Mouse (Mus musculus) liver, embryonic 16.5 days (tissue): ENCODE results near the gene Birc6. TPM values are rescaled to one million over a fixed set of nuclear protein-coding genes. Genes with fewer than 3 reads are reported as not detected.
"Not testable (repeated sequence)": the region's sequence is repeated elsewhere in the genome, so short reads cannot be mapped to it uniquely, and the experiment has no call there.

Experiments used
- ATAC-seq: fragments of 200-750 bp; cut with Nextera tagmentation; 2 replicates; pipeline ENCODE4 v1.8.0; 2017; ENCODE audit warnings: low read depth, mild to moderate bottlenecking, moderate number of reproducible peaks, moderate library complexity
- H3K27ac ChIP-seq: fragments of 300-500 bp; sonication (generic); 2 replicates; pipeline ENCODE4 v1.5.1; 2014; ENCODE audit warnings: mild to moderate bottlenecking, low read length
- H3K27me3 ChIP-seq: fragments of 300-500 bp; sonication (generic); 2 replicates; pipeline ENCODE4 v1.6.1; 2014; ENCODE audit warnings: low read depth, low read length, mixed read lengths; ENCODE audit not compliant: control insufficient read depth, insufficient read depth
- H3K36me3 ChIP-seq: fragments of 300-500 bp; sonication (generic); 2 replicates; pipeline ENCODE4 v1.6.1; 2014; ENCODE audit warnings: mild to moderate bottlenecking; ENCODE audit not compliant: control insufficient read depth, insufficient read depth
- H3K4me1 ChIP-seq: fragments of 300-500 bp; sonication (generic); 2 replicates; pipeline ENCODE4 v1.6.1; 2014; ENCODE audit warnings: low read depth, low read length, mixed read lengths; ENCODE audit not compliant: control insufficient read depth
- H3K4me2 ChIP-seq: fragments of 300-500 bp; sonication (generic); 2 replicates; pipeline ENCODE4 v1.6.1; 2014; ENCODE audit warnings: low read depth, low read length, mixed read lengths
- H3K4me3 ChIP-seq: fragments of 300-500 bp; sonication (generic); 2 replicates; pipeline ENCODE4 v1.5.1; 2014; ENCODE audit warnings: low read depth, mild to moderate bottlenecking, low read length
- H3K9ac ChIP-seq: fragments of 300-500 bp; sonication (generic); 2 replicates; pipeline ENCODE4 v1.6.1; 2014; ENCODE audit warnings: low read depth, low read length
- H3K9me3 ChIP-seq: fragments of 300-500 bp; sonication (generic); replicated peaks from 2 replicates; pipeline ENCODE4 v1.6.1; 2016; ENCODE audit warnings: low read length; ENCODE audit not compliant: control insufficient read depth
- WGBS: fragments of 180-500 bp; shearing (Covaris S2); extraction: QIAGEN DNeasy Blood & Tissue Kit; methylation state at CpG from one replicate; pipeline ENCODE4 v1.1.7; 2014; ENCODE audit not compliant: insufficient replicate concordance; 5-methylcytosine and 5-hydroxymethylcytosine counted together
- polyA plus RNA-seq: library from polyadenylated mRNA; unstranded; fragments of >200 nt; fragmentation: Nextera tagmentation; extraction: Ambion mirVana; gene quantifications from 2 replicates; pipeline ENCODE4 v1.2.1, GENCODE M21; 2015

Birc6 gene
- polyA plus RNA-seq, 1 experiment from 2014 or later, result 24.4 TPM

DNA sequence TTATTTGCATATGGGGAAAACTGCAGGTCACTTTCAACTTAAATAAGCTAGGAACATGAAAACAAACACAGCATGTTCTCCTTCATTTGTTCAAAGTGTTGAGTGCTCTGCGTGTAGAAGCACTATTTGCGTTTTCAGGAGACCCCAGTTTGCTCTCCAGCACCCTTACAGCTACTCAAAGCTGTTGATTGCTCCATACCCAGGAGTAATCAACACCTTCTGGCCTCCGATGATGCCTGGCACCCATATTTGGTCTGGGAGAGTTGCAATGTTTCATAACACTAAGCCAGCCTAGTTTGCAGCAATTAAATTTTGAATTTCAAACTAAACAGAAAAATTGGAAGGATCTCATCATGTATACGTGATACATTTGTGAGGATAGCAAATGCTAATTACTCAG, 144.4 kb downstream of the Birc6 start:
- Histone ChIP-seq H3K27ac (no peak overlapping the region), H3K9ac (no peak overlapping the region), H3K36me3 (peaks cover 28% of the 10 kb centered on the region), H3K9me3 (no peaks in the 10 kb centered on the region), H3K4me2 (no peak overlapping the region), H3K4me3 (no peak overlapping the region), H3K4me1 (no peaks in the 10 kb centered on the region), H3K27me3 (no peaks in the 10 kb centered on the region)
- ATAC-seq, result no peak
- WGBS, result 72% methylated on average over 4 of the region's 4 CpGs

DNA sequence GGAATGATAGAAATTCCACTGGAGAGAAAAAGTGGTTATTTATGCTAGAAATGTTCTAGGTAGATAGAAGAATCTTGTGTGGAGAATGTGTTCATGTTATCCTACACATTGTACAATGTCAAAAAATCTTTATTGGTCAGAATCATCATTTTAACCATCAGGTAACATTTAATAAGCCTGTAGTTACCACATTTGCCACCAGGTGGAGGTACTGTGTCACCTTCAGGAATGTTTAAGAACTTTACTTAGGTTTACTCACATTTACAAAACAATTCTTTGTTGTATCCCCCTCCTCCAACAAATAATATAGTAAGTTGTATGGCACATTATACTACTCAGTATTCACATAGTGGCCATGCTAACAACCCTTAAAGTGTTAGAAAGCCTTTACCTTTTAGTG, 145.2 kb downstream of the Birc6 start:
- Histone ChIP-seq H3K4me1 (no peaks in the 10 kb centered on the region), H3K27ac (no peak overlapping the region), H3K36me3 (peaks cover 30% of the 10 kb centered on the region), H3K9ac (no peak overlapping the region), H3K4me3 (no peak overlapping the region), H3K4me2 (no peak overlapping the region), H3K9me3 (no peaks in the 10 kb centered on the region), H3K27me3 (no peaks in the 10 kb centered on the region)
- ATAC-seq, result no peak

- H3K4me3 ChIP-seq, result no peak overlapping the region
- no peak overlapping the region for H3K27ac ChIP-seq
- H3K4me1 ChIP-seq, result no peaks in the 10 kb centered on the region
- H3K27me3 ChIP-seq, result no peaks in the 10 kb centered on the region
- ATAC-seq, result 0 out of 2 replicates have a peak, but pooled peaks have one; percentile 3
- H3K9ac ChIP-seq, result no peak overlapping the region
- peaks cover 19% of the 10 kb centered on the region for H3K36me3 ChIP-seq
- 78% methylated on average over 8 of the region's 8 CpGs for WGBS
- no peaks in the 10 kb centered on the region for H3K9me3 ChIP-seq
- no peak overlapping the region for H3K4me2 ChIP-seq
Observed at GRCm38 (mm10) chr17:74678061-74678460, 150.0 kb downstream of the Birc6 start.

DNA sequence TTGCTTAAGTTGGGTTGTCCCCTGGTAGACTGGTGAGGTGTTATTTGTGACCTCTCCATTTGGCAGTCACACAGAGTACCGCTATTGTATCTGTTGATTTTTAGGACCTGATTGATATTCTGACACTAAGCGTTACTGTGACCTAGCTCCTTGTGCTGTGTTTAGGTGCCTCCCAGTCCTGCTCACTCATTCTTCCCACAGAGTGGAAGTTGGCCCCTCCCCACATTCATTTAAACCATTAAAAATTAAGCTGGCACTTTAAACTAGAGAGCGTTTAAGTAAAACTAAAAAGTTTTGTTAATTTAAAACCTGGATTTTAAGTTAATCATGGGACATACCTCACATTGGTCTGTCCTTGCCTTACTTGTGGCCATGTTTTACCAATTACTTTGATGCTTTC, 156.8 kb downstream of the Birc6 start:
- H3K9ac ChIP-seq, result no peak overlapping the region
- no peak overlapping the region for H3K4me2 ChIP-seq
- no peaks in the 10 kb centered on the region for H3K9me3 ChIP-seq
- ATAC-seq, result no peak
- H3K27ac ChIP-seq, result no peak overlapping the region
- H3K4me1 ChIP-seq, result no peaks in the 10 kb centered on the region
- no peak overlapping the region for H3K4me3 ChIP-seq
- 89% methylated on average over 3 of the region's 3 CpGs for WGBS
- no peaks in the 10 kb centered on the region for H3K27me3 ChIP-seq
- H3K36me3 ChIP-seq, result peaks cover 7% of the 10 kb centered on the region

DNA sequence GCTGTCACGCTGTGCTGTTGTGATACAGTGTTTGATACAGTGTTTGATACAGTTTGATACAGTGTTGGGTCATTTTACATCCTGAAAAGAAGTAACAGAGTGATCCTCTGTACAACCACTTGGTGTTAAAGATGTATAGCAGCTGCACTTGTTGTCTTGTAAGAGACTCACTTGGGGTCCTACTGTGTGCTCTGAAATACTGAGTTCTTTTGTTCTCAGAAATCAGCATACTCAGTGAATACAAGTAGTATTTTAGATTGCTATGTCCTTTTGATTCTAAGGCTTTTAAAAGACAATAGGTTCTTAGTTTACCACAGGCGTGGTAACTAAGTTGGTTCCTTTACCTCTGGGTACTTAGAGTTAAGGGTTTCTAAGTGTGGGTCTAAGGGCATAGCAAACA, 160.5 kb downstream of the Birc6 start:
- no peak for ATAC-seq
- Histone ChIP-seq H3K9me3 (no peaks in the 10 kb centered on the region), H3K9ac (no peak overlapping the region), H3K27me3 (no peaks in the 10 kb centered on the region), H3K36me3 (peaks cover 17% of the 10 kb centered on the region), H3K4me1 (no peaks in the 10 kb centered on the region), H3K4me2 (no peak overlapping the region), H3K4me3 (no peak overlapping the region), H3K27ac (no peak overlapping the region)
- WGBS, result 85% methylated on average over 2 of the region's 2 CpGs

GRCm38 (mm10) chr17:74689406-74689805, 161.3 kb downstream of the Birc6 start:
- H3K27me3 ChIP-seq, result no peaks in the 10 kb centered on the region
- no peak overlapping the region for H3K4me3 ChIP-seq
- peaks cover 18% of the 10 kb centered on the region for H3K36me3 ChIP-seq
- ATAC-seq, result no peak
- no peak overlapping the region for H3K4me2 ChIP-seq
- H3K4me1 ChIP-seq, result no peaks in the 10 kb centered on the region
- H3K9ac ChIP-seq, result no peak overlapping the region
- no peaks in the 10 kb centered on the region for H3K9me3 ChIP-seq
- H3K27ac ChIP-seq, result no peak overlapping the region
- 84% methylated on average over 4 of the region's 4 CpGs for WGBS

- not testable (repeated sequence) for H3K27ac ChIP-seq, H3K4me2 ChIP-seq, H3K9me3 ChIP-seq, ATAC-seq, H3K27me3 ChIP-seq, H3K9ac ChIP-seq, H3K4me1 ChIP-seq, H3K4me3 ChIP-seq
- peaks cover 27% of the 10 kb centered on the region for H3K36me3 ChIP-seq
- WGBS, result 90% methylated on average over 2 of the region's 2 CpGs
Observed at GRCm38 (mm10) chr17:74701661-74702060, 173.6 kb downstream of the Birc6 start.

GRCm38 (mm10) chr17:74705480-74705879, 177.4 kb downstream of the Birc6 start:
- ATAC-seq, result no peak
- H3K27me3 ChIP-seq, result no peaks in the 10 kb centered on the region
- WGBS, result 46% methylated on average over 5 of the region's 5 CpGs
- H3K4me3 ChIP-seq, result no peak overlapping the region
- no peaks in the 10 kb centered on the region for H3K9me3 ChIP-seq
- H3K4me1 ChIP-seq, result peaks cover under 1% of the 10 kb centered on the region; the same call in 1 of the 2 replicates
- H3K9ac ChIP-seq, result no peak overlapping the region
- H3K36me3 ChIP-seq, result peaks cover 10% of the 10 kb centered on the region
- H3K27ac ChIP-seq, result no peak overlapping the region
- H3K4me2 ChIP-seq, result no peak overlapping the region

DNA sequence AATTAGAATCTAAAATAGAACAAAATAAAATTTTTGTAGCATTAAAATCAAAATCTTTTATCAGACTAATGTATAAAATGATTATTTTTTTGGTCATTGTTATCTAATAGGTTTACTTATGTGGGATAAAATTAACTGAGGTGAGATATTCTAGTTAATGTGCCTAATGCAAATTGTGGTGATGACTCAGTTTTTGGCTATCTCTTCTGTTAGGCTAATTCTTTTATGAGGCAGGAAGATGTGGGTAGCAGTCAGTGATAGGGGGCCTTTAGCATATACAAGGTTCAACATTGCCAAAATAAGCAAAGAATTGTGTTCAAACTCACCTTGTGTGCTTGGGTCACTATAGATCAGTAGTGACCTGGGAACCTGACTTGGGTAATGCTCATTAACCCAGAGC, 178.5 kb downstream of the Birc6 start:
- Histone ChIP-seq H3K9me3 (no peaks in the 10 kb centered on the region), H3K9ac (no peak overlapping the region), H3K4me2 (no peak overlapping the region), H3K27me3 (no peaks in the 10 kb centered on the region), H3K27ac (no peak overlapping the region), H3K36me3 (peaks cover 6% of the 10 kb centered on the region), H3K4me1 (peaks cover 5% of the 10 kb centered on the region), H3K4me3 (no peak overlapping the region)
- no peak for ATAC-seq
